Mouse (Mus musculus) cerebral cortex, adult 2 months (tissue): ENCODE results near the gene Fhdc1.

ENCODE experiments used
- WGBS: fragments of 180-500 bp; shearing (Covaris S2); methylation state at CpG from one replicate; pipeline ENCODE4 v1.1.7; 2018; 5-methylcytosine and 5-hydroxymethylcytosine counted together

Fhdc1 gene

DNA sequence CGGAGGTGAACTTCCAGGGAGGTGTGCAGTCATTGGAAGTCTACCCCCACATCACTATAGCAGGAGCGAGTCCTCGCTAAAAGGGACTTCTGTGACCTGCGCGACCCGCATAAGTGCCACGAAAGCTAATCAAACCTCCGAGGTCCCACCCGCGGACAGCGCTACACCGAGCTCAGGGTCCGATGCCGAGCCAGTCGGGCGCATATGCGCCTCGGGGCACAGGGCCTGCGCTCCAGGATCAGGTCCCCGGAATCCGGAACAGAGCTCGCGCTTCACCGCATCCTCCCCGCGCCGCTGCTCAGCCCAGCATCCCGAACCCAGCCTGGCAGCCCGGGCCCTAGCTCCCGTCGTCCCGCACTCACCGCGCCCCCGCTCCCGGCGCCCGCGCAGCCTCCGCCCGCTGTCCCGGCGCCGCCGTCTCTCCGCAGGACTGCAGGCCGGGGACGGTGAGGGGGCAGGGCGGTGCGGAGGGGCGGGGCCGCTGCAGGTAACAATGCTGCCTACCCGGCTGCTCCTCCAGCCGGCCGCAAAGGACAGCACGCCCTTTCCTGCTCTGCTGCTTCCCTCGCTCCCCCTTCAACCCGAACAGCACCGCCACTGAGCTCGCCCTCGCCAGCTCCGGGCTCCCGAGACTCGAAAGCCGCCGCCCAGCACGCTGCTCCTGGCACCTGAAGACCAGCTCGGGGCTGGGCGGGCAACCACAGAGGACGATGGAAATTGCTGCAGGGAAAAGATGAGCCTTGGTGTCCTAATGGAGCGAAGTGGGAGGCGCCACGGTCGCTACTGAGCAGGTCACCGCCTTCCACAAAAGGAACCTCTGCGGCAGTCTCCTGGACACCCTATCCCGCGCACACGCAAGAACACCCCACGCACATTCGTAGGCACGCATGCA lies at the start of gene Fhdc1:
TSS of gene Fhdc1 (minus strand) at position 424 of the 892 bp plus-strand sequence.
- under 1% methylated on average over 76 of the region's 82 CpGs for WGBS

DNA sequence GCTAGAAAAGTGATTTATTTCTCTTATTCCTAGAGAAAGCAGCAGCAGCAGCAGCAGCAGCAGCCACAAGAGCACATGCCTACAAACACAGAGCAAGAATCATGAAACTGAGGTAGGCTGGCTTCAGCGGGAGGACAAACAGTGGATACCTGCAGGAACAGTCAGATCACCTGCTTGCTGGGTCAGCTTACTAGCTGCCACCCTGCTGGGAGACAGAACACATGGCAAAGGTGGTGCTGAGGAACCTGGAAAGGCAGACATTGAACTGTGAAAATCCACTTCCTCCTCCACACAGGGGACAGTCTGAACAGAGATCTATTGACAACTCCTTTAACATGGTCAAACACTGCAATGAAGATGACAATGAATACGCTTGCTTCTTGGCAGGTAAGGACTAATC lies 48.8 kb upstream of the Fhdc1 start:
- WGBS, result 93% methylated on average over 2 of the region's 2 CpGs

- WGBS, result 60% methylated on average over 1 of the region's 1 CpGs
These were observed 44.7 kb upstream of the Fhdc1 start for GRCm38 (mm10) chr3:84524952-84525351.

GRCm38 (mm10) chr3:84516163-84516562 lies 35.9 kb upstream of the Fhdc1 start:
- WGBS, result 96% methylated on average over 3 of the region's 3 CpGs

DNA sequence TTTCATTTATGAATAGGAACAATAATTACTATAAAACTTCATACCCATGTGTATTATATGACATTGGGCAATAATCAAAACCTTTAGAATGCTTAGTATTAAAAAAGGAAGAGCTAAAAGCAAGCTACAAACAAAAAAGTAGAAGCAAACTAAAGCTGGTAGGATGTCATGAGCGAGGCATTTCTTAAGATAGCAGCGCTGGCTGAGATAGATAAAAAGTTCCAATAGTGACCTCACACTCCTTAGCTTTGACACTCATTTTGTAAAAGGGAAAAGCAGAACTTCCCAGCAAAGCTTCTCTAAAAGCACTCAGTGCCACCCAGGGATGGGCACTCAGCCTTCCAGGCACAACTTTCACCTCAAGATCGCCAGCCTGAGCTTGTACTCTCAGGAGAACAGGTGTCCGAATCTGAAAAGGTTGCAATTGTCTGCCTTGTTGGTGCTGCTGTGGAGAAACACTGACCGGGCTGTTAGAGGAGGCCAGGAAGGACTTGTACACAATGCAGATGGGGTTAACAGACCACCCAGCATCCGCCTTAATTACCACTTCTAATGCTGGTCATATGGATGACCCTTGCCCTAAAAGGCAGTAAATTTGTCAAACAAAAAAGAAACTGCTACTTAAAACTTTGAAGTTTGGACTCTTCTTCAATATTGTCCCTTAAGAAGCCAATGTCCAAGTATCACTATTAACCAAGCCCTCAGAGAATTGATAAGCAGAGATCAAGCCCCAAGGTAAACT lies 32.7 kb upstream of the Fhdc1 start:
- 87% methylated on average over 6 of the region's 6 CpGs for WGBS

DNA sequence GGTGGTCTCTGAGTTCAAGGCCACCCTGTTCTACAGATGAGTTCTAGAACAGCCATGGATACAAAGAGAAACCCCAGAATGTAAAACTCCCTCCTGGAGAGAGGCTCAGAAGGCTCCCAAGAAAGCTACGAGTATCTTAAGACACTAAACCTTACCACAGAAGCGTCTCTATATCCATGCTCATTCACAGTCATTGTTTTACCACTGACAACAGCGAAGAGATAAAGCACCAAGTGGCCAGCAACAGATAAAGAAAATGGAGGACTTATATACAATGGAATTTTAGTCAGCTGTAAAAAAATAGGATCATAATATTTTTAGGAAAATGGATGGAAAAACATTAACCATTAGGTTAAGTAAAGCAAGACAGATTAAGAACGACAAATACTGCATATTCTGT lies 25.0 kb upstream of the Fhdc1 start:
- 90% methylated on average over 4 of the region's 4 CpGs for WGBS

- WGBS, result 96% methylated on average over 8 of the region's 8 CpGs
These were observed 24.1 kb upstream of the Fhdc1 start for GRCm38 (mm10) chr3:84504291-84504690.

- WGBS, result 92% methylated on average over 2 of the region's 2 CpGs
These were observed 21.9 kb upstream of the Fhdc1 start for GRCm38 (mm10) chr3:84502101-84502500.

- WGBS, result 82% methylated on average over 10 of the region's 10 CpGs
These were observed 20.3 kb upstream of the Fhdc1 start for GRCm38 (mm10) chr3:84500491-84500890.

- WGBS, result 88% methylated on average over 11 of the region's 11 CpGs
These were observed 17.5 kb upstream of the Fhdc1 start for GRCm38 (mm10) chr3:84497718-84498117.

DNA sequence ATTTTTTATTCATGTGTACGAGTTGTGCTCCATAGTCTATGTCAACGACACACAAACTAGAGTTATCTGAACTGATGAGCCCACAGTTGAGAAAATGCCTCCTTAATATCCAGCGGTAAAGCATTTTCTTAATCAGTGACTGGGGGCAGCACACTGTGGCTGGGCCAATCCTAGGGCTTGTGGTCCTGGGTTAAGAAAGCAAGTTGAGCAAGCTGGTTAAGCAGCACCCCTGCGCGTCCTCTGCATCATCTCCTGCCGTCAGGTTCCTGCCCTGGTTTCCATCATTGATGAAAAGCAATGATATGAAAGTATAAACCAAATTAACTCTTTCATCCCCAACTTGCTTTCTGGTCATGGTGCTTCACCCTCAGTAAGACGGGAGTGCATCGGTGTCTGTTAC lies 12.4 kb upstream of the Fhdc1 start:
- WGBS, result 93% methylated on average over 8 of the region's 8 CpGs

GRCm38 (mm10) chr3:84492148-84492547 lies 11.9 kb upstream of the Fhdc1 start:
- WGBS, result 55% methylated on average over 4 of the region's 4 CpGs

GRCm38 (mm10) chr3:84488716-84489115 lies 8.5 kb upstream of the Fhdc1 start:
- 63% methylated on average over 6 of the region's 6 CpGs for WGBS

DNA sequence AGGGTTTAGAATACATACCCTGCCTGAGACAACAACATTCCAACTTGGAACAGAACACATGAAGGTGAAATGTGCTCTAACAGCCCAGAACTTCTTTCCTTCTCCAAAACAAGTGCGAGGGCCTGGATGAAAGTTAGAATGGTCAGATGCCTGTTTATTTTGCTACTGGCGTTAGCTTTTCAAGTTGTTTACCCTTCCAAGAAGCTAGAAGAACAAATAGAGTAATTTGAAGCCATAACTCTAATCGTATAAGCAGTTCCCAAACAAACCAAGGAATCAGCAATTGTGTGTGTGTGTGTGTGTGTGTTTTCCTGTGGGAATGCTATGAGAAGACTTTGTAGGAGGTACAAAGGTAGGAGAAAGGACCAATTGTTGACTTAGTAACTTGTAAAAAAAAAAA lies 4.7 kb upstream of the Fhdc1 start:
- 84% methylated on average over 3 of the region's 3 CpGs for WGBS

DNA sequence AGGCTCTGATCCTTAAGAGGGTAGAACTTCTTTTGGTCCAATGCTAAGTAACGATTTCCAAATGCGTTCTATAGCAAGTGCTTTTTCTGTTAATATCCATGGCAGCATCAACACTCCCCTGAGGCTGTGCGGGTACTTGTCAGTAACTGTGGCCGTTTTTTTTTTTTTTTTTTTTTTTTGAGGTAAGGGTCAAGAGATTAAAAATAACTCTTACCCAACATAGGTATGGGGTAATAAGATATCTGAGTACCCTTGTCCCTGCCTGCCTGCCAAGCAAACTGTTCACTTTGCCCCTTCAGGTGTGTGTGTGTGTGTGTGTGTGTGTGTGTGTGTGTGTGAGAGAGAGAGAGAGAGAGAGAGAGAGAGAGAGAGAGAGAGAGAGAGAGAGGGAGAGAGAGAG lies 4.1 kb upstream of the Fhdc1 start:
- 81% methylated on average over 4 of the region's 4 CpGs for WGBS

DNA sequence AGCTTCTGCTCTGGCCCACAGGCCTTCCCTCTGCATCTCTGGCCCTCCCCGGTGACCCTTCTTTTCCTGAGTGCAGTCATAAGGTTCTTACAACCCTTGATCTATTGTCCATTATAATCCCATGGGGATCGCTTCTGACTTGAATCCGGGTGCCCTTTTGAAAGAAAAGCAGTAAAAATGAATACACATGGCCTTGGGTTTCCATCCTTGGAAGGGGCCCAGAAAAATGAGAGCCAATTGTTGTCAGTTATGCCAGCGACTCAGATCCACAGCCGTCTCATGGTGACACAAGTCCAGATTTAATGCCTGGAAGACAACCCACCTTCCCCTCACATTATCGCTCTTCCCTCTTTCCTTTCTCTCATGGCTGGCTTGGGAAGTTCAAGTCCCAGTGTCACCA lies 1.9 kb upstream of the Fhdc1 start:
- WGBS, result 82% methylated on average over 6 of the region's 6 CpGs

DNA sequence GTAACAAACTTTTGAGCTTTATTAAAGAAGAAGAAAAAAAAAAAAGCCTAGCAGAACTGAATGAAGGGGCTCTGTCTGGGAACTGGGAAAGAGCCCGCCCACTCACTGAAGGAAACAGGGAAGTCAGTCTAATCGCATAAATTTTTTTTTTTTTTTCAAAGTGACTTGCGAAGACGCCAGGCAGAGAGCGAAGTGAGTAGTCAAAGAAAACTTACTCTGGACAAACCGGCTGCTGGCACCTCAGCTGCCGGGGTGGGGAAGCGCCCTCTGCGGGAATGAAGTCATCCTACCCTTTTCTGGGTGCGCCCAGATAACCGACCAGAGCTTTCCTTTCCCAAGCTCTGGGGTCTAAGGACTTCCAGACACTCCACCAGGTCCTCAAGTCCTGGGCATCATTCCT lies 875 bp upstream of the Fhdc1 start:
- WGBS, result 10% methylated on average over 11 of the region's 11 CpGs

- WGBS, result 2% methylated on average over 61 of the region's 61 CpGs
These were observed 780 bp downstream of the Fhdc1 start for GRCm38 (mm10) chr3:84479293-84480005.

- 50% methylated on average over 12 of the region's 12 CpGs for WGBS
These were observed 1.3 kb downstream of the Fhdc1 start for GRCm38 (mm10) chr3:84478896-84479292.

GRCm38 (mm10) chr3:84478195-84478594 lies 2.0 kb downstream of the Fhdc1 start:
- 63% methylated on average over 7 of the region's 7 CpGs for WGBS

- 91% methylated on average over 1 of the region's 1 CpGs for WGBS
These were observed 2.7 kb downstream of the Fhdc1 start for GRCm38 (mm10) chr3:84477498-84477897.
